Mouse (Mus musculus) MEL (cell line): ENCODE measurements around the gene Hoxb8. TPM values are rescaled to one million over a fixed set of nuclear protein-coding genes. Genes with fewer than 3 reads are reported as not detected.

Experiments used
- DNase-seq: peaks from one replicate; pipeline ENCODE4 v3.0.0; 2011; ENCODE audit warnings: low read depth, low spot score
- H3K27ac ChIP-seq: 2 replicates; pipeline ENCODE4 v1.5.1; 2012; ENCODE audit warnings: low read depth, mild to moderate bottlenecking, control low read depth, low read length, moderate library complexity; ENCODE audit not compliant: control insufficient read depth
- H3K27me3 ChIP-seq, 2 experiments: fragments of 150-350 bp in 1 of 2; sonication (generic) in 1 of 2; 2 replicates each; pipeline ENCODE4 v1.6.1; 2012; ENCODE audit warnings: low read length in 2 of 2, mild to moderate bottlenecking in 2 of 2, improper control_type of control experiment in 1 of 2, moderate library complexity in 1 of 2; ENCODE audit not compliant: insufficient read depth in 2 of 2, control insufficient read depth in 1 of 2
- H3K36me3 ChIP-seq, 2 experiments: 2 replicates each; pipeline ENCODE4 v1.6.1; 2012 to 2014; ENCODE audit warnings: low read length in 2 of 2, improper control_type of control experiment in 1 of 2, inconsistent platforms in 1 of 2, mild to moderate bottlenecking in 1 of 2; ENCODE audit not compliant: insufficient read depth in 2 of 2, control insufficient read depth in 1 of 2
- H3K4me1 ChIP-seq, 2 experiments: fragments of 150-350 bp in 1 of 2; sonication (generic) in 1 of 2; 2 replicates each; pipeline ENCODE4 v1.6.1; 2012; ENCODE audit warnings: low read length in 2 of 2, improper control_type of control experiment in 1 of 2, mild to moderate bottlenecking in 1 of 2; ENCODE audit not compliant: insufficient read depth in 2 of 2, control insufficient read depth in 1 of 2
- H3K4me3 ChIP-seq, 2 experiments: fragments of 150-350 bp in 1 of 2; sonication (generic) in 1 of 2; 2 replicates each; pipeline ENCODE4 v1.5.1; 2012; ENCODE audit warnings: low read depth in 2 of 2, low read length in 2 of 2, mild to moderate bottlenecking in 2 of 2, moderate library complexity in 2 of 2, control low read depth in 1 of 2, improper control_type of control experiment in 1 of 2; ENCODE audit not compliant: control insufficient read depth in 1 of 2, insufficient read depth in 1 of 2
- H3K79me2 ChIP-seq: 2 replicates; pipeline ENCODE4 v1.6.1; 2012; ENCODE audit warnings: mild to moderate bottlenecking, low read length, moderate library complexity; ENCODE audit not compliant: control insufficient read depth, poor library complexity, insufficient read depth
- H3K9ac ChIP-seq: 2 replicates; pipeline ENCODE4 v1.6.1; 2012; ENCODE audit warnings: low read depth, mild to moderate bottlenecking, control low read depth, low read length, moderate library complexity; ENCODE audit not compliant: control insufficient read depth, poor library complexity, severe bottlenecking
- H3K9me3 ChIP-seq: fragments of 150-350 bp; sonication (generic); replicated peaks from 2 replicates; pipeline ENCODE4 v1.6.1; 2012; ENCODE audit warnings: mild to moderate bottlenecking, low read length, improper control_type of control experiment, moderate library complexity; ENCODE audit not compliant: insufficient read depth
- BHLHE40 ChIP-seq: IDR thresholded peaks from 2 replicates; pipeline ENCODE4 v1.6.1; 2012; ENCODE audit warnings: low read depth, mild to moderate bottlenecking, inconsistent platforms, low read length, improper control_type of control experiment, borderline replicate concordance
- CHD1 ChIP-seq: IDR thresholded peaks from 2 replicates; pipeline ENCODE4 v1.6.1; 2012; ENCODE audit warnings: low read depth, mild to moderate bottlenecking, inconsistent platforms, low read length, improper control_type of control experiment
- CHD2 ChIP-seq: IDR thresholded peaks from 2 replicates; pipeline ENCODE4 v1.6.1; 2011; ENCODE audit warnings: low read length, improper control_type of control experiment
- CTCF ChIP-seq, 3 experiments: IDR thresholded peaks in 2 of 3; conservative IDR thresholded peaks in 1 of 3; 2 replicates each; pipeline ENCODE4 v1.5.1; 2011 to 2012; ENCODE audit warnings: low read length in 3 of 3, low read depth in 2 of 3, mild to moderate bottlenecking in 2 of 3, improper control_type of control experiment in 1 of 3, inconsistent platforms in 1 of 3, mixed read lengths in 1 of 3, moderate library complexity in 1 of 3; ENCODE audit not compliant: control insufficient read depth in 1 of 3, insufficient read depth in 1 of 3, poor library complexity in 1 of 3, severe bottlenecking in 1 of 3
- ELF1 ChIP-seq: IDR thresholded peaks from 2 replicates; pipeline ENCODE4 v1.6.1; 2014; ENCODE audit warnings: low read depth, mild to moderate bottlenecking, inconsistent platforms, low read length, improper control_type of control experiment, moderate library complexity
- EP300 ChIP-seq, 2 experiments: IDR thresholded peaks; 2 replicates each; pipeline ENCODE4 v1.6.1; 2011; ENCODE audit warnings: improper control_type of control experiment in 2 of 2, low read length in 2 of 2, low read depth in 1 of 2, mild to moderate bottlenecking in 1 of 2
- HCFC1 ChIP-seq: IDR thresholded peaks from 2 replicates; pipeline ENCODE4 v1.6.1; 2012; ENCODE audit warnings: low read depth, mild to moderate bottlenecking, inconsistent platforms, low read length, improper control_type of control experiment, moderate library complexity
- KAT2A ChIP-seq: conservative IDR thresholded peaks from 2 replicates; pipeline ENCODE4 v1.6.1; 2012; ENCODE audit warnings: low read depth, low read length, improper control_type of control experiment, inconsistent platforms
- MAX ChIP-seq: IDR thresholded peaks from 2 replicates; pipeline ENCODE4 v1.6.1; 2011; ENCODE audit warnings: low read length, improper control_type of control experiment
- MAZ ChIP-seq: IDR thresholded peaks from 2 replicates; pipeline ENCODE4 v1.6.1; 2012; ENCODE audit warnings: low read depth, mild to moderate bottlenecking, inconsistent platforms, low read length, improper control_type of control experiment
- MEF2A ChIP-seq: IDR thresholded peaks from 2 replicates; pipeline ENCODE4 v1.6.1; 2014; ENCODE audit warnings: low read depth, mild to moderate bottlenecking, inconsistent platforms, low read length, improper control_type of control experiment; ENCODE audit not compliant: poor library complexity, insufficient replicate concordance, severe bottlenecking; ENCODE audit errors: extremely low read depth
- MXI1 ChIP-seq: IDR thresholded peaks from 2 replicates; pipeline ENCODE4 v1.6.1; 2011; ENCODE audit warnings: mild to moderate bottlenecking, low read depth, low read length, improper control_type of control experiment
- MYB ChIP-seq: IDR thresholded peaks from 2 replicates; pipeline ENCODE4 v1.6.1; 2011; ENCODE audit warnings: mild to moderate bottlenecking, low read depth, low read length, improper control_type of control experiment
- NRF1 ChIP-seq: IDR thresholded peaks from 2 replicates; pipeline ENCODE4 v1.6.1; 2014; ENCODE audit warnings: low read depth, mild to moderate bottlenecking, inconsistent platforms, low read length, improper control_type of control experiment, moderate library complexity; ENCODE audit not compliant: poor library complexity, insufficient read depth, severe bottlenecking
- POLR2AphosphoS2 ChIP-seq: IDR thresholded peaks from 2 replicates; pipeline ENCODE4 v1.6.1; 2011; ENCODE audit warnings: low read length, improper control_type of control experiment
- POLR2AphosphoS5 ChIP-seq: IDR thresholded peaks from 2 replicates; pipeline ENCODE4 v1.6.1; 2012; ENCODE audit warnings: low read depth, borderline replicate concordance, mild to moderate bottlenecking, inconsistent platforms, low read length, moderate library complexity, mixed read lengths
- RAD21 ChIP-seq: IDR thresholded peaks from 2 replicates; pipeline ENCODE4 v1.6.1; 2011; ENCODE audit warnings: mild to moderate bottlenecking, low read depth, low read length, improper control_type of control experiment
- RCOR1 ChIP-seq: IDR thresholded peaks from 2 replicates; pipeline ENCODE4 v1.6.1; 2012; ENCODE audit warnings: low read depth, mild to moderate bottlenecking, inconsistent platforms, low read length, improper control_type of control experiment
- SIN3A ChIP-seq: IDR thresholded peaks from 2 replicates; pipeline ENCODE4 v1.6.1; 2012; ENCODE audit warnings: low read length, improper control_type of control experiment, inconsistent platforms
- TBP ChIP-seq: IDR thresholded peaks from 2 replicates; pipeline ENCODE4 v1.8.0; 2011; ENCODE audit warnings: low read depth, low read length, improper control_type of control experiment
- TCF12 ChIP-seq: IDR thresholded peaks from 2 replicates; pipeline ENCODE4 v1.6.1; 2014; ENCODE audit warnings: low read depth, mild to moderate bottlenecking, inconsistent platforms, low read length, improper control_type of control experiment, moderate library complexity
- UBTF ChIP-seq: IDR thresholded peaks from 2 replicates; pipeline ENCODE4 v1.6.1; 2012; ENCODE audit warnings: low read depth, mild to moderate bottlenecking, inconsistent platforms, low read length, improper control_type of control experiment, moderate library complexity, borderline replicate concordance; ENCODE audit not compliant: insufficient read depth
- USF2 ChIP-seq, 2 experiments: IDR thresholded peaks; 2 replicates each; pipeline ENCODE4 v1.6.1; 2011 to 2012; ENCODE audit warnings: improper control_type of control experiment in 2 of 2, low read length in 2 of 2, borderline replicate concordance in 1 of 2, inconsistent platforms in 1 of 2, low read depth in 1 of 2, mild to moderate bottlenecking in 1 of 2; ENCODE audit not compliant: insufficient read depth in 1 of 2
- ZC3H11A ChIP-seq: IDR thresholded peaks from 2 replicates; pipeline ENCODE4 v1.6.1; 2012; ENCODE audit warnings: low read depth, mild to moderate bottlenecking, inconsistent platforms, low read length, improper control_type of control experiment
- ZKSCAN1 ChIP-seq: IDR thresholded peaks from 2 replicates; pipeline ENCODE4 v1.6.1; 2012; ENCODE audit warnings: low read depth, mild to moderate bottlenecking, inconsistent platforms, low read length, improper control_type of control experiment, moderate library complexity
- ZMIZ1 ChIP-seq: IDR thresholded peaks from 2 replicates; pipeline ENCODE4 v1.6.1; 2012; ENCODE audit warnings: low read depth, mild to moderate bottlenecking, inconsistent platforms, low read length, improper control_type of control experiment, moderate library complexity
- ZNF384 ChIP-seq: IDR thresholded peaks from 2 replicates; pipeline ENCODE4 v1.6.1; 2012; ENCODE audit warnings: low read depth, mild to moderate bottlenecking, inconsistent platforms, low read length, improper control_type of control experiment
- polyA plus RNA-seq, 2 experiments: library from polyadenylated mRNA; stranded (reverse) in 1 of 2; unstranded in 1 of 2; fragments of >175 nt in 1 of 2; fragments of >200 nt in 1 of 2; gene quantifications; 2 replicates each; pipeline versions ENCODE4 v1.2.1 to v1.2.4; 2012; ENCODE audit warnings: low replicate concordance in 2 of 2, low read depth in 1 of 2; ENCODE audit not compliant: insufficient read length in 2 of 2, insufficient read depth in 1 of 2, missing spikeins in 1 of 2
- total RNA-seq: library from RNA; depleted of rRNA; stranded (reverse); fragments of 300-350 nt; gene quantifications from 2 replicates; pipeline ENCODE4 v1.2.3, GENCODE M21; 2012

Gene Hoxb8
- total and polyA plus RNA-seq, 3 experiments: not detected

GRCm38 (mm10) chr11:96327750-96328149, 46.0 kb downstream of the Hoxb8 start:
- DNase-seq: no peak
- H3K27ac ChIP-seq: no peak overlapping the region
- no peaks in the 10 kb centered on the region for H3K79me2 ChIP-seq
- no peak overlapping the region for H3K4me3 ChIP-seq
- TF ChIP-seq ZC3H11A: no peak
- no peak for TF ChIP-seq TCF12
- no peak for TF ChIP-seq RAD21
- no peak for TF ChIP-seq ZMIZ1
- TF ChIP-seq ZKSCAN1: no peak
- TF ChIP-seq POLR2AphosphoS2: no peak
- no peak for TF ChIP-seq MAX
- TF ChIP-seq RCOR1: no peak
- TF ChIP-seq KAT2A: no peak
- TF ChIP-seq MXI1: no peak
- no peak for TF ChIP-seq MYB
- no peak for TF ChIP-seq TBP
- no peak for TF ChIP-seq USF2 (IDR thresholded peaks at IDR 0.05; ENCODE audit: borderline replicate concordance in 1 of 2, insufficient read depth in 1 of 2, low read depth in 1 of 2, low read length in 2 of 2)
- no peak for TF ChIP-seq CHD2
- no peak for TF ChIP-seq CTCF (IDR thresholded peaks at IDR 0.05 in 2 of 3, conservative IDR thresholded peaks at IDR 0.05 in 1 of 3; ENCODE audit: control insufficient read depth in 1 of 3, insufficient read depth in 1 of 3, low read depth in 2 of 3, low read length in 3 of 3, poor library complexity in 1 of 3, severe bottlenecking in 1 of 3)
- TF ChIP-seq NRF1: no peak
- no peak for TF ChIP-seq UBTF
- TF ChIP-seq ELF1: no peak
- no peak for TF ChIP-seq BHLHE40
- TF ChIP-seq, all 39 proteins: peak for 0
- Histone ChIP-seq H3K9ac (no peak overlapping the region), H3K9me3 (no peaks in the 10 kb centered on the region), H3K27me3 (peaks cover 7 to 9% of the 10 kb centered on the region in 2 experiments), H3K36me3 (no peaks in the 10 kb centered on the region), H3K4me1 (no peaks in the 10 kb centered on the region)

DNA sequence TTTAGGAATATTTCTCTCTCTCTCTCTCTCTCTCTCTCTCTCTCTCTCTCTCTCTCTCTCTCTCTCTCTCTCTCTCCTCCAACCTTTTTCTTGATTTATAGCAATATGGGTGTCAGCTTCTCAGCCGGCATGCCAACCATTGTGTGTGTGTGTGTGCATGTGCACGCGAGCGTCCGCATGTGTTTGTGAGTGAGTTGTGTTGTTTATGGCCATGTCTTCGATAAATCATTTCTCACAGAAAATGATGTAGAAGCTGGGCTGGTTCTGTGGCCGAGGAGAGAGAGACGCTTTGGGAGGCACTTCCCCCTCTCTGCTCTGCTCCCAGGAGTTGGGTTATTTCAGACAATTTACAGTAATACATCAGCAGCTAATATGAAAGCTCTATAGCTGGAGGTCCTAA, 46.9 kb downstream of the Hoxb8 start:
- no peak overlapping the region for H3K9ac ChIP-seq
- no peaks in the 10 kb centered on the region for H3K79me2 ChIP-seq
- no peaks in the 10 kb centered on the region for H3K4me1 ChIP-seq
- no peak for DNase-seq
- no peaks in the 10 kb centered on the region for H3K9me3 ChIP-seq
- no peak overlapping the region for H3K27ac ChIP-seq
- H3K27me3 ChIP-seq: peaks cover 5 to 9% of the 10 kb centered on the region in 2 experiments; a peak in 3 of 4 replicates
- no peaks in the 10 kb centered on the region for H3K36me3 ChIP-seq
- H3K4me3 ChIP-seq: no peak overlapping the region
- TF ChIP-seq ZNF384 (no peak), KAT2A (no peak), CHD1 (no peak), CHD2 (no peak), TBP (no peak), POLR2AphosphoS2 (no peak), ZC3H11A (no peak), USF2 (IDR thresholded peaks at IDR 0.05; ENCODE audit: borderline replicate concordance in 1 of 2, insufficient read depth in 1 of 2, low read depth in 1 of 2, low read length in 2 of 2) (no peak), ZKSCAN1 (no peak), BHLHE40 (no peak), MEF2A (no peak), MAX (no peak), HCFC1 (no peak), SIN3A (no peak), MAZ (no peak), POLR2AphosphoS5 (no peak), EP300 (IDR thresholded peaks at IDR 0.05; ENCODE audit: low read depth in 1 of 2, low read length in 2 of 2) (no peak), RCOR1 (no peak), MYB (no peak)
